Mouse (Mus musculus): ENCODE results near the gene Kif22.

DNA sequence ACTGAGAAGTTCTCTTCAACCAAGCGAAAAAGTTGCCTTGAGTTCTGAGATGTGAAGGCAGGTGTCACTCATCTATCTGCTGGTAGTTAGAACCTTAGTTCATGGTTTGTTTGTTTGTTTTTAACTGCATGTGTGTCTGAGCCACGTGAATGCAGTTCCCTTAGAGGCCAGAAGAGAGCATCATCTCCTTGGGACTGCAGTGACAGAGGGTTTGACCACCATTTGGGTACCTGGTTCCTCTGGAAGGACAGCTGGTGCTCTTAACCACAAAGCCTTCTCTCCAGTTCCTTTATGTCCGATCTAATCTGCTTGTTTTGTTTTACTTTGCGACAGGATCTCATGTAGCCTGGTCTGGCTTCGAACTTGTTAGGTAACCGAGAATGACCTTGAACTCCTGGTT, 23.3 kb upstream of the Kif22 start:
- TF ChIP-seq CTCF (IDR thresholded peaks at IDR 0.05; ENCODE audit: borderline replicate concordance, insufficient read depth, low read depth, low read length) (no peak), POLR2A (IDR thresholded peaks at IDR 0.05; ENCODE audit: borderline replicate concordance, insufficient read depth, low read length) (no peak)

All from cerebellum, adult 2 months (tissue).